Mouse (Mus musculus) lung, embryonic 14.5 days (tissue): ENCODE measurements around the gene Cpsf6. TPM values are rescaled to one million over a fixed set of nuclear protein-coding genes. Genes with fewer than 3 reads are reported as not detected.

Experiments
- ATAC-seq: fragments of 200-750 bp; cut with Nextera tagmentation; 2 replicates; pipeline ENCODE4 v1.8.0; 2017; ENCODE audit warnings: mild to moderate bottlenecking, moderate TSS enrichment, moderate library complexity; ENCODE audit not compliant: insufficient read depth
- DNase-seq: peaks from one replicate; pipeline ENCODE4 v3.0.0-alpha.2; 2015
- H3K27ac ChIP-seq: fragments of 300-500 bp; sonication (generic); 2 replicates; pipeline ENCODE4 v1.5.1; 2014; ENCODE audit warnings: low read depth, mild to moderate bottlenecking, moderate library complexity
- H3K27me3 ChIP-seq: fragments of 300-500 bp; sonication (generic); 2 replicates; pipeline ENCODE4 v1.6.1; 2014; ENCODE audit warnings: low read length, control low read depth; ENCODE audit not compliant: insufficient read depth
- H3K36me3 ChIP-seq: fragments of 300-500 bp; sonication (generic); 2 replicates; pipeline ENCODE4 v1.6.1; 2014; ENCODE audit warnings: control low read depth; ENCODE audit not compliant: insufficient read depth
- H3K4me1 ChIP-seq: fragments of 300-500 bp; sonication (generic); 2 replicates; pipeline ENCODE4 v1.6.1; 2014; ENCODE audit warnings: antibody characterized with exemption, control low read depth; ENCODE audit not compliant: insufficient read depth
- H3K4me2 ChIP-seq: fragments of 300-500 bp; sonication (generic); 2 replicates; pipeline ENCODE4 v1.6.1; 2014; ENCODE audit warnings: mild to moderate bottlenecking
- H3K4me3 ChIP-seq: fragments of 300-500 bp; sonication (generic); 2 replicates; pipeline ENCODE4 v1.5.1; 2014; ENCODE audit warnings: low read depth, low read length
- H3K9ac ChIP-seq: fragments of 300-500 bp; sonication (generic); 2 replicates; pipeline ENCODE4 v1.6.1; 2014
- H3K9me3 ChIP-seq: fragments of 300-500 bp; sonication (generic); 2 replicates; pipeline ENCODE4 v1.6.1; 2016; ENCODE audit warnings: low read depth, low read length, control low read depth
- CTCF ChIP-seq: IDR thresholded peaks from 2 replicates; pipeline ENCODE4 v1.5.1; 2016; ENCODE audit warnings: antibody characterized with exemption, low read depth
- WGBS: fragments of 180-500 bp; shearing (Covaris S2); extraction: QIAGEN DNeasy Blood & Tissue Kit; methylation state at CpG from one replicate; pipeline ENCODE4 v1.1.7; 2014; 5-methylcytosine and 5-hydroxymethylcytosine counted together
- polyA plus RNA-seq: library from polyadenylated mRNA; unstranded; fragments of >200 nt; fragmentation: Nextera tagmentation; extraction: Ambion mirVana; gene quantifications from 2 replicates; pipeline ENCODE4 v1.2.1, GENCODE M21; 2014

The Cpsf6 gene
- polyA plus RNA-seq, 1 experiment from 2014 or later, result 201 TPM

DNA sequence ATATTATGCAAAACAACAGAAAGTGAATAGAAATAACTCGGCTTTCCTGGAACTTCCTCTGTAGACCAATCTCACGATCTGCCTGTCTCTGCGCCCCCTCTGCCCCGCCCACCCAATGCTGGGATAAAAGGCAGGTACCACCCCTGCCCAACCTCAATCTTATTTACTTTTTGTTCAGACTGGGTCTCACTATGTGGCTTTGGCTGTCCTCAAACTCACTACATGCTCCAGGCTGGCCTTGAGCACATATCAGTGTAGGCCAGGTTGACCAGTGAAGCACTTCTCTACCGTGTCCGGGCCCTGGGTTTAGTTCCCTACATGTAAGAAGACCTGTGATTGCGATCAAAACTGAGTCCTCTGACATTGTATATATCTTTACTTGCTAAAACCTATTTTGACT, 40.6 kb downstream of the Cpsf6 start:
- Histone ChIP-seq H3K9ac (no peak overlapping the region), H3K27me3 (no peaks in the 10 kb centered on the region), H3K4me1 (peaks cover 2% of the 10 kb centered on the region; the same call in 1 of the 2 replicates), H3K4me3 (no peak overlapping the region), H3K36me3 (peaks cover 3% of the 10 kb centered on the region; the same call in 1 of the 2 replicates), H3K4me2 (no peak overlapping the region), H3K27ac (no peak overlapping the region), H3K9me3 (no peaks in the 10 kb centered on the region)
- TF ChIP-seq CTCF, result no peak
- WGBS, result 81% methylated on average over 7 of the region's 7 CpGs
- ATAC-seq (no peak), DNase-seq (no peak)

DNA sequence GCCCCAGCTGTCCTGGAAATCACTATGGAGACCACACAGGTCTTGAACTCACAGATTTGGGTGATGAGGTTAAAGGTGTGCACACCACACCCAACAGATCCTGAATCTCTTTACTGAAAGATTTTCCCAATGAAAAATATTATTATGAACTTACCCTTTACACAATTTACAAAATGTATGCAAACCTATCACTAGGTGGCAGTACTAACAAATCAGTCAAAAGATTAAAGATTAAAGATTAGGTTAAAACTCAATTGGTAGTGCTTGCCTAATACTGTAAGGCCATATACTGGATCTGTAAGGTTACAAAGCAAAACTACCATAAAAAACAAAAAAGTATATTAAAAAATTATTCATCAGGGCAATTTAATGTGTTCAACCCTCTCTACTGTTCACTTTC, 41.9 kb downstream of the Cpsf6 start:
- peaks cover 3% of the 10 kb centered on the region; the same call in 1 of the 2 replicates for H3K36me3 ChIP-seq
- DNase-seq (no peak), ATAC-seq (no peak)
- peaks cover 2% of the 10 kb centered on the region; the same call in 1 of the 2 replicates for H3K4me1 ChIP-seq
- H3K27me3 ChIP-seq, result no peaks in the 10 kb centered on the region
- H3K27ac ChIP-seq, result no peak overlapping the region
- H3K4me3 ChIP-seq, result no peak overlapping the region
- no peaks in the 10 kb centered on the region for H3K9me3 ChIP-seq
- no peak overlapping the region for H3K9ac ChIP-seq
- no peak overlapping the region for H3K4me2 ChIP-seq
- no peak for TF ChIP-seq CTCF

DNA sequence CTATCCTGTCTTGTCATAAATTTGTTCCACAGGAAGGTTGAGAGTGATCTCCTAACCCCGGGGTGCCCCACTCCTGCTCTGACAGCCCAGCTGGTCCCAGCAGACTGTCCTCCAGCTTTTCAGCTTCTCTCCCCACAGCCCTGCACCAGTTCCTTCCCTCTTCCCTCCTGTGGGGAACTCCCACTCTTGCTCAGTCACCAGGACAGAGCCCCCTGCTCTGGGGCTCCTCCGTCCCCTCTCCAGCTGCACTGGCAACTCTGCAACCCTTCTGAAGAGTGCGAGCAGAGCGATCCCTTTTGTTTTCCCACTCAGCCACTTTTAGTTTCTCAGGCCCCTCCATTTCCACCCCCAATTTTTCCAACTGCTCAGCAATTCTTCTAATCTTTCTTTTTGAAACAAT, 44.2 kb downstream of the Cpsf6 start:
- H3K9me3 ChIP-seq, result no peaks in the 10 kb centered on the region
- no peaks in the 10 kb centered on the region for H3K27me3 ChIP-seq
- TF ChIP-seq CTCF, result no peak
- DNase-seq (peak; percentile 72), ATAC-seq (peak; percentile 77)
- H3K4me1 ChIP-seq, result peaks cover 2% of the 10 kb centered on the region; the same call in 1 of the 2 replicates
- no peak overlapping the region for H3K9ac ChIP-seq
- H3K4me3 ChIP-seq, result no peak overlapping the region
- no peaks in the 10 kb centered on the region for H3K36me3 ChIP-seq
- WGBS, result 10% methylated on average over 4 of the region's 4 CpGs
- peak overlapping the region; percentile 36; the same call in 1 of the 2 replicates for H3K27ac ChIP-seq
- no peak overlapping the region for H3K4me2 ChIP-seq

DNA sequence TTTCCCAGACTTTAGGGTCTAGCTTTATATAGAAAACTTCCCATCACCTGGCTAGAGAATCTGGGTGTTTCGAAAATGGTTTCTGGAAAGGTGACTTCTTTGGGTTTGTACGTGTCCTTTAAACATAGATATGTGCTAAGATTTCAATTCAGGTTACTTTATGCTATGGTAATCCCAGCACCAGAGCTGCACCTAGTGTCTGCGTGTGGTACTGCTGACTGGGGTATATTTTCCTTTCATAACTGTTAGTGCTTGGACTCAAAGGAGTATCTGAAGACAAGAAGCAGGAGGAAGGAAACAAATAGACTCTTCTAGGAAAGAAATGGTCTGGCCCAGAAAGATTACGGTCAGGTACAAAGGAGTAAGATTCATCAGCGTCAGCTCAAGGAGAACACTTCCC, 49.3 kb downstream of the Cpsf6 start:
- Histone ChIP-seq H3K36me3 (no peaks in the 10 kb centered on the region), H3K4me2 (no peak overlapping the region), H3K27me3 (no peaks in the 10 kb centered on the region), H3K4me3 (no peak overlapping the region), H3K9ac (no peak overlapping the region), H3K4me1 (no peaks in the 10 kb centered on the region), H3K27ac (no peak overlapping the region), H3K9me3 (no peaks in the 10 kb centered on the region)
- DNase-seq (peak; percentile 42), ATAC-seq (no peak)
- WGBS, result 72% methylated on average over 5 of the region's 5 CpGs
- peak; percentile 62 for TF ChIP-seq CTCF

DNA sequence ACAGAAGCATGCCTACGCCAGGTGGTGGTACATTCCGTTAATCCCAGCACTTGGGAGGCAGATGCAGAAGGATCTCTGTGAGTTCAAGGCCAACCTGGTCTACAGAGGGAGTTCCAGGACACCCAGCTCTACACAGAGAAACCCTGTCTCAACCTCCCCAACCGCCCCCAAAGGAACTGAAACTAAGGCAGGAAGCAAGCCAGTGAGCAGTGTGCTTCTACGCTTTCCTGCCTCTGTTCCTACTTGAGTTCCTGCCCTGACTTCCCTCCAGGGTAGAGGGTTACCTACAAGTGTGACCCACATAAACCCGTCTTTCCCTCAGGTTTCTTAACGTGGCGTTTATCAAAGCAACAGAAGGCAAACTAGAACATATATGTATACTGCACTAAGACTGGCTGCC, 56.0 kb downstream of the Cpsf6 start:
- Histone ChIP-seq H3K36me3 (no peaks in the 10 kb centered on the region), H3K27me3 (no peaks in the 10 kb centered on the region), H3K9ac (no peak overlapping the region), H3K4me3 (no peak overlapping the region), H3K4me1 (no peaks in the 10 kb centered on the region), H3K9me3 (no peaks in the 10 kb centered on the region), H3K27ac (no peak overlapping the region), H3K4me2 (no peak overlapping the region)
- TF ChIP-seq CTCF, result no peak
- no peak for ATAC-seq
- 85% methylated on average over 7 of the region's 7 CpGs for WGBS
- DNase-seq, result no peak

DNA sequence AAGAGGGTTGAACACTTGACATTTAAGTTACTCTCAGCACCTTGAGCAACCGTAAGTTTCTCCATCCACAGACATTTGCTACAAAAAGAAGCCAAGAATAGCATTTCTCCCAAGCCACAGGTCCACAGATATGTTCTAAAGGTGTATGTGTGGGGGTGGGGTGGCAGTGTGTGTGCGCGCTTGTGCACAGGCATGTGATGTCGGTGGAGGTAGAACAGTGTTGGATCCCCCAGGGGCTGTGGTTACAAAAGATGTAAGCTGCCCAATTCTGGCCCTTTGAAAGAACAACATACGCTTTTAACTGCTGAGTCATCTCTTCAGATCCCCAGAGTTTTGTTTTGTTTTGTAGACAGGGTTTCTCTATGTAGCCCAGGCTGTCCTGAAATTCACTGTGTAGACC, 57.2 kb downstream of the Cpsf6 start:
- Histone ChIP-seq H3K4me3 (no peak overlapping the region), H3K9me3 (no peaks in the 10 kb centered on the region), H3K4me2 (no peak overlapping the region), H3K36me3 (no peaks in the 10 kb centered on the region), H3K27ac (no peak overlapping the region), H3K4me1 (no peaks in the 10 kb centered on the region), H3K27me3 (no peaks in the 10 kb centered on the region), H3K9ac (no peak overlapping the region)
- no peak for ATAC-seq
- no peak for TF ChIP-seq CTCF
- no peak for DNase-seq
- 86% methylated on average over 5 of the region's 5 CpGs for WGBS

DNA sequence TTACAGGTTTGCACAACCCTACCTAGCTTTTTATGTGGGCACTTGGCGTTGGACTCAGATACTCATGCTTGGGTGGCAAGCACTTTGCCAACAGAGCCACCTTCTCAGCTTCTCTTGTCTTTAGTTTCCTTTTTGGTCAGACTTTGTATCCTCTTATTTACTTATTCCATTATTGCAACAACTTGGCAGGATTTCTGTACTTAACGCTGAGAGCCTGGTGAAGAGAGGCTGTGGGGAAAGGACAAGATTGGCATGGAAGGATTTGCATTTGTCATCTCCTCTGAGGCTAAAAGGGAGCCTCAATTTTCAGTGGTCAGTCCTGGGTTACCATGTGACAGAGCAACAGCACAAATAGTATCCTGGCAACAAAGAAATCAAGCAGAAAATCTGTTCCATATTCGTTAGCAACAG, 59.2 kb downstream of the Cpsf6 start:
- Histone ChIP-seq H3K4me1 (no peaks in the 10 kb centered on the region), H3K9ac (no peak overlapping the region), H3K4me2 (no peak overlapping the region), H3K36me3 (no peaks in the 10 kb centered on the region), H3K27me3 (no peaks in the 10 kb centered on the region), H3K27ac (no peak overlapping the region), H3K4me3 (no peak overlapping the region), H3K9me3 (no peaks in the 10 kb centered on the region)
- TF ChIP-seq CTCF, result no peak
- ATAC-seq (no peak), DNase-seq (no peak)
- 84% methylated on average over 3 of the region's 3 CpGs for WGBS

DNA sequence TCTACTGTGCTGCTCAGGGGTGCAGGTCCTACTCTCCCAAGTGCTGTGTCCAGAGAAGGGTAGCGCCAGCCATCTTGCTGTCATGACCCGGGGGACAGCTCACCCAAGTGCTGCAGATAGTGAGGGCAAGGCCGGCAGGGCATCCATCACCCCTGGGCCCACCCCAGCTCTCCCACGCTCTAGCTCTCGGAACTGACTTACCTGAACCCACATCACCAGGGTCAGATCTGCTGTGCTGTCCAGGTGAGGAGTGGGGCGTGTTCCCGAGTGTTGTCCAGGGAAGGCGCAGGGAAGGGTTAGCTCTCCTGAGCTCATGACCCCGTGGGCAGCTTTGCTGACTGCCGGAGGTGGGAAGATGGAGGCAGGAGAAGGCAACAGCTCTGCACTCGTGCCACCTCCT, 63.4 kb downstream of the Cpsf6 start:
- H3K4me1 ChIP-seq, result no peaks in the 10 kb centered on the region
- H3K9me3 ChIP-seq, result no peaks in the 10 kb centered on the region
- H3K9ac ChIP-seq, result no peak overlapping the region
- 82% methylated on average over 11 of the region's 11 CpGs for WGBS
- H3K27ac ChIP-seq, result no peak overlapping the region
- no peak for DNase-seq
- peak; percentile 21; the same call in 1 of the 2 replicates for ATAC-seq
- H3K4me2 ChIP-seq, result no peak overlapping the region
- H3K36me3 ChIP-seq, result no peaks in the 10 kb centered on the region
- no peaks in the 10 kb centered on the region for H3K27me3 ChIP-seq
- no peak overlapping the region for H3K4me3 ChIP-seq
- TF ChIP-seq CTCF, result no peak
